Mouse (Mus musculus): ENCODE measurements around the gene Gm28051.

DNA sequence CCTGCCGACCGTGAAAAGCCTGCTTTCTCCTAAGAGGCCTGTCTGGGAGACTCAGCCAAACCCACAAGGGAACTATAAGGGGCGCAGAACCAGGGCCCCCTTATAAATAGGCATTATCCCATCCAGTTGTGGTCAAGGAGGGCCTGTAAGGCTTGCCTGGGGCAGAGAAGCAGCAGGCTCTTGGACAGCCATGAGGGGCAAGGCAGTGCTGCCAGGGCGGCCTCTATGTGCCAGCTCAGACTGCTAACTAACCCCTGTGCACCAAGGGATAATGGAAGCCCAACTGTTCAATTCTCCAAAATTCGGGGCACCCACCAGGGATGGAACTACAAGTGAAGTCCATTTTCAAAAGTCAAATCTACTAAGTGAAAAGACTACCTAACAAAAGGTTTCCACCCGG lies 54.1 kb downstream of the Gm28051 start:
- TF ChIP-seq CTCF (IDR thresholded peaks at IDR 0.05; ENCODE audit: extremely low read depth, insufficient read depth, low read length) (no peak), POLR2A (IDR thresholded peaks at IDR 0.05; ENCODE audit: extremely low read depth, insufficient read depth, low read length) (no peak)

Measured in cortical plate, adult 2 months (tissue).